Mouse (Mus musculus) embryonic facial prominence, embryonic 15.5 days (tissue): ENCODE measurements around the gene Fndc8. TPM values are rescaled to one million over a fixed set of nuclear protein-coding genes. Genes with fewer than 3 reads are reported as not detected.
A peak's percentile ranks its signal among the peaks of the same experiment; 100 is the strongest.

ENCODE experiments used
- ATAC-seq: fragments of 200-750 bp; cut with Nextera tagmentation; 2 replicates; pipeline ENCODE4 v1.8.0; 2017; ENCODE audit warnings: low read depth, moderate TSS enrichment; ENCODE audit not compliant: insufficient number of reproducible peaks, low FRiP score, low TSS enrichment
- H3K27ac ChIP-seq: fragments of 300-500 bp; sonication (generic); replicated peaks from 2 replicates; pipeline ENCODE4 v1.5.1; 2015; ENCODE audit warnings: mild to moderate bottlenecking, inconsistent platforms
- H3K27me3 ChIP-seq: fragments of 300-500 bp; sonication (generic); 2 replicates; pipeline ENCODE4 v1.6.1; 2015; ENCODE audit warnings: inconsistent platforms
- H3K36me3 ChIP-seq: fragments of 300-500 bp; sonication (generic); 2 replicates; pipeline ENCODE4 v1.6.1; 2015; ENCODE audit warnings: mild to moderate bottlenecking, inconsistent platforms
- H3K4me1 ChIP-seq: fragments of 300-500 bp; sonication (generic); 2 replicates; pipeline ENCODE4 v1.6.1; 2015; ENCODE audit warnings: inconsistent platforms
- H3K4me2 ChIP-seq: fragments of 300-500 bp; sonication (generic); replicated peaks from 2 replicates; pipeline ENCODE4 v1.6.1; 2015; ENCODE audit warnings: mild to moderate bottlenecking, inconsistent platforms
- H3K4me3 ChIP-seq: fragments of 300-500 bp; sonication (generic); replicated peaks from 2 replicates; pipeline ENCODE4 v1.5.1; 2015; ENCODE audit warnings: mild to moderate bottlenecking, inconsistent platforms
- H3K9ac ChIP-seq: fragments of 300-500 bp; sonication (generic); 2 replicates; pipeline ENCODE4 v1.6.1; 2015; ENCODE audit warnings: inconsistent platforms
- H3K9me3 ChIP-seq: fragments of 300-500 bp; sonication (generic); replicated peaks from 2 replicates; pipeline ENCODE4 v1.6.1; 2016; ENCODE audit warnings: inconsistent platforms
- WGBS: fragments of 180-500 bp; shearing (Covaris S2); methylation state at CpG from one replicate; pipeline ENCODE4 v1.1.7; 2015; 5-methylcytosine and 5-hydroxymethylcytosine counted together
- polyA plus RNA-seq: library from polyadenylated mRNA; unstranded; fragments of >200 nt; fragmentation: Nextera tagmentation; extraction: Ambion mirVana; gene quantifications from 2 replicates; pipeline ENCODE4 v1.2.1, GENCODE M21; 2015

Gene Fndc8
- polyA plus RNA-seq, 1 experiment from 2014 or later = 0.39 TPM

GRCm38 (mm10) chr11:82869506-82870172, 22.3 kb upstream of the Fndc8 start:
- Histone ChIP-seq H3K27ac (no peak overlapping the region), H3K4me2 (peak overlapping the region; percentile 76), H3K27me3 (no peaks in the 10 kb centered on the region), H3K36me3 (no peaks in the 10 kb centered on the region), H3K9me3 (no peaks in the 10 kb centered on the region), H3K4me1 (0 out of 2 replicates have a peak, but pooled peaks cover 4% of the 10 kb centered on the region), H3K4me3 (peak overlapping the region; percentile 91), H3K9ac (no peak overlapping the region)
- WGBS = 62% methylated on average over 9 of the region's 9 CpGs
- no peak for ATAC-seq

- H3K9me3 ChIP-seq = no peaks in the 10 kb centered on the region
- H3K4me1 ChIP-seq = 0 out of 2 replicates have a peak, but pooled peaks cover 4% of the 10 kb centered on the region
- H3K9ac ChIP-seq = peak overlapping the region; percentile 69
- peak overlapping the region; percentile 91 for H3K4me3 ChIP-seq
- 0 out of 2 replicates have a peak, but pooled peaks have one; percentile 15 for ATAC-seq
- no peaks in the 10 kb centered on the region for H3K36me3 ChIP-seq
- 2% methylated on average over 36 of the region's 36 CpGs for WGBS
- peak overlapping the region; percentile 69 for H3K27ac ChIP-seq
- peak overlapping the region; percentile 76 for H3K4me2 ChIP-seq
- no peaks in the 10 kb centered on the region for H3K27me3 ChIP-seq
These were observed 21.5 kb upstream of the Fndc8 start for GRCm38 (mm10) chr11:82870173-82871030.

GRCm38 (mm10) chr11:82871031-82871446, 20.9 kb upstream of the Fndc8 start, which contains the start of gene Rffl:
Rffl (minus strand) TSS chr11:82871210.
- peak; percentile 92 for ATAC-seq
- 0 out of 2 replicates have a peak, but pooled peaks cover 4% of the 10 kb centered on the region for H3K4me1 ChIP-seq
- H3K27ac ChIP-seq = peak within 1 kb of the TSS; percentile 69
- H3K4me3 ChIP-seq = peak within 1 kb of the TSS; percentile 91
- WGBS = 0% methylated on average over 29 of the region's 43 CpGs
- H3K36me3 ChIP-seq = no peaks in the 10 kb centered on the region
- peak within 1 kb of the TSS; percentile 69 for H3K9ac ChIP-seq
- no peaks in the 10 kb centered on the region for H3K9me3 ChIP-seq
- no peaks in the 10 kb centered on the region for H3K27me3 ChIP-seq
- peak within 1 kb of the TSS; percentile 76 for H3K4me2 ChIP-seq

- Histone ChIP-seq H3K9ac (no peak overlapping the region), H3K4me1 (0 out of 2 replicates have a peak, but pooled peaks cover 2% of the 10 kb centered on the region), H3K9me3 (no peaks in the 10 kb centered on the region), H3K4me2 (no peak overlapping the region), H3K27ac (no peak overlapping the region), H3K36me3 (peaks cover 9% of the 10 kb centered on the region), H3K4me3 (no peak overlapping the region), H3K27me3 (no peaks in the 10 kb centered on the region)
- 78% methylated on average over 5 of the region's 5 CpGs for WGBS
- no peak for ATAC-seq
These were observed 17.0 kb upstream of the Fndc8 start for GRCm38 (mm10) chr11:82874924-82875323.

GRCm38 (mm10) chr11:82875631-82876030, 16.3 kb upstream of the Fndc8 start:
- ATAC-seq = no peak
- H3K4me1 ChIP-seq = no peaks in the 10 kb centered on the region

GRCm38 (mm10) chr11:82877726-82878344, 14.1 kb upstream of the Fndc8 start:
- no peak overlapping the region for H3K9ac ChIP-seq
- H3K4me2 ChIP-seq = no peak overlapping the region
- H3K27ac ChIP-seq = no peak overlapping the region
- no peaks in the 10 kb centered on the region for H3K9me3 ChIP-seq
- H3K27me3 ChIP-seq = no peaks in the 10 kb centered on the region
- no peaks in the 10 kb centered on the region for H3K4me1 ChIP-seq
- H3K36me3 ChIP-seq = peaks cover 15% of the 10 kb centered on the region
- no peak overlapping the region for H3K4me3 ChIP-seq
- no peak for ATAC-seq
- 76% methylated on average over 7 of the region's 7 CpGs for whole genome bisulfite sequencing

More at GRCm38 (mm10) chr11:82875631-82876030, 16.3 kb upstream of the Fndc8 start:
- Histone ChIP-seq H3K4me3 (no peak overlapping the region), H3K9ac (no peak overlapping the region), H3K4me2 (no peak overlapping the region), H3K9me3 (no peaks in the 10 kb centered on the region), H3K27ac (no peak overlapping the region), H3K36me3 (peaks cover 11% of the 10 kb centered on the region), H3K27me3 (no peaks in the 10 kb centered on the region)
- 87% methylated on average over 5 of the region's 5 CpGs for WGBS

- peaks cover 19% of the 10 kb centered on the region for H3K36me3 ChIP-seq
- peaks cover 2% of the 10 kb centered on the region; the same call in 1 of the 2 replicates for H3K4me1 ChIP-seq
- no peaks in the 10 kb centered on the region for H3K9me3 ChIP-seq
- no peak overlapping the region for H3K4me2 ChIP-seq
- no peak for ATAC-seq
- no peak overlapping the region for H3K27ac ChIP-seq
- H3K4me3 ChIP-seq = no peak overlapping the region
- no peak overlapping the region for H3K9ac ChIP-seq
- WGBS = 65% methylated on average over 8 of the region's 8 CpGs
- H3K27me3 ChIP-seq = no peaks in the 10 kb centered on the region
These were observed 8.7 kb upstream of the Fndc8 start for GRCm38 (mm10) chr11:82883180-82883579.

GRCm38 (mm10) chr11:82886559-82886958, 5.4 kb upstream of the Fndc8 start:
- H3K4me2 ChIP-seq = no peak overlapping the region
- ATAC-seq = no peak
- 0 out of 2 replicates have a peak, but pooled peaks cover 8% of the 10 kb centered on the region for H3K36me3 ChIP-seq
- WGBS = 85% methylated on average over 3 of the region's 3 CpGs
- H3K4me1 ChIP-seq = peaks cover 19% of the 10 kb centered on the region
- no peaks in the 10 kb centered on the region for H3K9me3 ChIP-seq
- no peak overlapping the region for H3K27ac ChIP-seq
- no peak overlapping the region for H3K4me3 ChIP-seq
- H3K9ac ChIP-seq = no peak overlapping the region
- peaks cover 3% of the 10 kb centered on the region for H3K27me3 ChIP-seq

- Histone ChIP-seq H3K4me2 (no peak overlapping the region), H3K9me3 (no peaks in the 10 kb centered on the region), H3K4me1 (peaks cover 19% of the 10 kb centered on the region), H3K27ac (no peak overlapping the region), H3K9ac (no peak overlapping the region), H3K4me3 (no peak overlapping the region), H3K27me3 (peaks cover 6% of the 10 kb centered on the region), H3K36me3 (no peaks in the 10 kb centered on the region)
- WGBS = 63% methylated on average over 10 of the region's 10 CpGs
- no peak for ATAC-seq
These were observed 3.4 kb upstream of the Fndc8 start for GRCm38 (mm10) chr11:82888491-82888946.

- Histone ChIP-seq H3K9me3 (no peaks in the 10 kb centered on the region), H3K27me3 (peaks cover 6% of the 10 kb centered on the region), H3K4me3 (peak overlapping the region; percentile 60), H3K4me1 (peaks cover 19% of the 10 kb centered on the region), H3K36me3 (no peaks in the 10 kb centered on the region), H3K9ac (peak overlapping the region; percentile 46), H3K4me2 (peak overlapping the region; percentile 71), H3K27ac (0 out of 2 replicates have a peak overlapping the region, but pooled peaks have one; percentile 18)
- peak; percentile 40; the same call in 1 of the 2 replicates for ATAC-seq
- 5% methylated on average over 31 of the region's 31 CpGs for WGBS
These were observed 2.2 kb upstream of the Fndc8 start for GRCm38 (mm10) chr11:82889524-82890341.
